18 mouse cellular contexts compared by ENCODE assay signal in genomic region chr2:57285197-57285596, GRCm38 (mm10).
"Had no signal": no experiment of that assay in that cellular context is flagged by ENCODE, and none has a peak within 500 bp of the region (broad histone marks: within the 10 kb centered on the region; RNA-seq: fewer than 3 reads in every experiment).

No protein-coding gene starts in this region.

- H3K27ac ChIP-seq: midbrain, embryonic 10.5 days; midbrain, embryonic 12.5 days; neural tube, embryonic 13.5 days; neural tube, embryonic 15.5 days had no signal

- H3K4me2 ChIP-seq: lung, embryonic 14.5 days; midbrain, embryonic 12.5 days; neural tube, embryonic 13.5 days; neural tube, embryonic 15.5 days had no signal

- ATAC-seq: midbrain, embryonic 16.5 days had no signal

- H3K36me3 ChIP-seq: midbrain, embryonic 12.5 days; neural tube, embryonic 13.5 days had no signal

- H3K27me3 ChIP-seq: midbrain, embryonic 12.5 days; neural tube, embryonic 13.5 days; neural tube, embryonic 15.5 days had no signal

- H3K4me1 ChIP-seq: neural tube, embryonic 13.5 days; neural tube, embryonic 15.5 days had no signal

- H3K4me3 ChIP-seq: midbrain, embryonic 10.5 days; midbrain, embryonic 12.5 days; myocyte; neural tube, embryonic 13.5 days; neural tube, embryonic 15.5 days had no signal

- DNase-seq: lung, embryonic 14.5 days; lung, postnatal 10 days; lung, postnatal 4 days; midbrain, embryonic 14.5 days; retina, postnatal 1 day; right cerebral cortex, adult 18-20 months; right cerebral cortex, postnatal 25 days; right cerebral cortex, postnatal 4 days; spleen, adult 18-20 months; thymus, adult 18-20 months; thymus, postnatal 14 days; thymus, postnatal 36 days had no signal

- H3K9ac ChIP-seq: lung, embryonic 14.5 days; midbrain, embryonic 12.5 days; neural tube, embryonic 13.5 days; neural tube, embryonic 15.5 days had no signal

- H3K9me3 ChIP-seq: midbrain, embryonic 10.5 days; midbrain, embryonic 12.5 days; neural tube, embryonic 13.5 days; neural tube, embryonic 15.5 days had no signal
